Mouse (Mus musculus) urinary bladder, postnatal 10 days (tissue): ENCODE results near the gene Eef2k.
"Not testable (repeated sequence)": the region's sequence is repeated elsewhere in the genome, so short reads cannot be mapped to it uniquely, and the experiment has no call there.

Experiments used
- DNase-seq: peaks from one replicate; pipeline ENCODE4 v3.0.0; 2022; ENCODE audit warnings: low spot score

The Eef2k gene

DNA sequence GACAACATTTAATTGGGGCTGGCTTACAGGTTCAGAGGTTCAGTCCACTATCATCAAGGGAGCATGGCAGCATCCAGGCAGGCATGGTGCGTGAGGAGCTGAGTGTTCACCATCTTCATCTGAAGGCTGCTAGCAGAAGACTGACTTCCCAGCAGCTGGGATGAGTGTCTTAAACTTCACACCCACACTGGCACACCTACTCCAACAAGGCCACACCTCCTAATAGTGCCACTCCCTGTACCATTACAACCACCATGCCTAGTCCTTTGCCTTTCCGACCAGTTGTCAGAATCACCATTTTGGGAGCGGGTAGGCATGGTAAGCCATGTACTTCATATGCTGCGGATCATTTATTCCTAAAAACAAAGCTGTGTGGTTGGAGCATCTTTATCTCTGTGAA, 38.1 kb downstream of the Eef2k start:
- DNase-seq: no peak

GRCm38 (mm10) chr7:120881451-120881850, 38.8 kb downstream of the Eef2k start:
- DNase-seq: no peak

GRCm38 (mm10) chr7:120882674-120883073, 40.0 kb downstream of the Eef2k start:
- DNase-seq: no peak

DNA sequence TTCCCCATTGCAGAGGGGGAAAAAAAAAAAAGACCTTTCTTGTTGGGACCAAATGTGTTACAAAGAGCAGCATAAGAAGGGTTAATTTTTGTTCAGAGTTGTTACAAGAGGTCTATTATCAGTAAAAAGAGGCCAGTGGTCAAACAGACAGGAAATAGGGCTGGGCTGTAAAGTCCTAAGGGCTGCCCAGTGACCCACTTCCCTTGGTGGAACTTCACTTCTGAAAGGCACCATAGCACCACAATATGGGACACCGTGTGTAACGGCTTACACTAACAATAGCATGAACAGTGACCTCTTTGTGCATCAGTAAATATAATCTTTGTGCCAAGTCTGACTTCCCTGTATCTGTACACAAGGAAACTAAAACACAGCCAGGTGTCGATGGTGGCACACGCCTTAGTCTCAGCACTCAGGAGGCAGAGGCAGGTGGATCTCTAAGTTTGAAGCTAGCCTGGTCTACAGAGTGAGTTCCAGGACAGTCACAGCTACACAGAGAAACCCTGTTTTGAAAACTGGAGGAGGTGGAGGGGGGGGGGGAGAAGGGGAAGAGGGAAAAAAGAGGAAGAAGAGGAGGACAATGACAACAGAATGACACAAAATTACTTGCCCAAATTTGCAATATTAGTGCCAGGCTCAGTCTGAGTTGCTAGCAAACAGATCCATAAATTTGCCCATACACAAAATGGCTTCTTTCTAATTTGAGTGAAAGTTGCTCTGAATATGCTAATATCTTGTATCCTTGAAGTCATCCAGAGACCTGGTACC, 41.1 kb downstream of the Eef2k start:
- DNase-seq: no peak

GRCm38 (mm10) chr7:120884746-120885145, 42.1 kb downstream of the Eef2k start:
- DNase-seq: no peak

GRCm38 (mm10) chr7:120893123-120893522, 50.5 kb downstream of the Eef2k start:
- DNase-seq: no peak

- DNase-seq: no peak
Measured at GRCm38 (mm10) chr7:120897054-120897453, 54.4 kb downstream of the Eef2k start.

DNA sequence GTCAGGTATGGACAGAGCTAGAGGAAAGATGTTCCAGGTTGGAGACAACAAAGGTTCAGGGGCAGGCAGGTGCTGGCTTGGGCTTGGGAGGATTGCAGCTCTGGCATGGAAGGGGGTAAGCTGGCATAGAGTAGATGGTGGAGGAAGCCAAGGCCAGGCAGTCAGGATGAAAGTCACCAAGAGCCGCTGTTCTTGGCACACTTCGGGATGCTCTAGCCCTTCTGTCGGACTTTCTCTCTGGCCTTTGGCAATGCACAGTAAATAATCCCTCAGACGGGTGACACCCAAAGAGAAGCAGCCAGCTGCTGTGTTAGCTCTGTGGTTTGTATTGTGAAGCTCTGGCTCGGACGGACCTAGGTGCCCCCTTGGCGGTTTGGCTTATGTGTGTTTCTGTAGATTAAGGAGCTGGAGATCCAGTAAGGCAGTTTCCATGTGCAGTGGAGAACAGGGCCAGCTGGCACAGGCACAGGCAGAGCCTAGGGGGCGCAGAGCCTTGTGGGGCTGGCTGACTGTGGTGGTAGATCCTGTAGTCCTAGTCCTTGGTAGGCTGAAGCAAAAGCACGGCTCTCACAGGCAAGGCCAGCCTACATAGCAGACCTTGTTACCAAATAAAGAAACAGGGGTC, 55.2 kb downstream of the Eef2k start:
- no peak for DNase-seq

DNA sequence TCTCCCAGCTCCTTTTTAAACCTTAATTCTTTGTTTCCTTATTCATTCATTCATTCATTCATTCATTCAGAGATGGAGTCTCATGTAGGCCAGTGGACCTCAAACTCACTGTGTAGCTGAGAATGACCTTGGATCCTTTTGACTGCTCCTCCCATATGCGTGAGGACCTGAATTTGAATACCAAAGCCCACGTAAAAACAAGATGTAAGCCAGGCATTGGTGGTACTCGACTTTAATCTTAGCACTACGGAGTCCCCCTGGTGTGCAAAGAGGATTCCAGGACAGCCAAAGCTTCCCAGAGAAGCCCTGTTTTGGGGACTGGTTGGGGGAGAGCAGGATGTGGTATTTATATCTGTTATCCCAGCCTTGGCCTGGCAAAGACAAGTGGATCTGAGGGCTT, 57.6 kb downstream of the Eef2k start:
- no peak for DNase-seq

- DNase-seq: no peak
Measured at GRCm38 (mm10) chr7:120901701-120902100, 59.1 kb downstream of the Eef2k start.

GRCm38 (mm10) chr7:120902931-120903330, 60.3 kb downstream of the Eef2k start:
- no peak for DNase-seq

- DNase-seq: not testable (repeated sequence)
Measured at GRCm38 (mm10) chr7:120910172-120910571, 67.5 kb downstream of the Eef2k start.

- not testable (repeated sequence) for DNase-seq
Measured at GRCm38 (mm10) chr7:120911268-120911667, 68.6 kb downstream of the Eef2k start.

DNA sequence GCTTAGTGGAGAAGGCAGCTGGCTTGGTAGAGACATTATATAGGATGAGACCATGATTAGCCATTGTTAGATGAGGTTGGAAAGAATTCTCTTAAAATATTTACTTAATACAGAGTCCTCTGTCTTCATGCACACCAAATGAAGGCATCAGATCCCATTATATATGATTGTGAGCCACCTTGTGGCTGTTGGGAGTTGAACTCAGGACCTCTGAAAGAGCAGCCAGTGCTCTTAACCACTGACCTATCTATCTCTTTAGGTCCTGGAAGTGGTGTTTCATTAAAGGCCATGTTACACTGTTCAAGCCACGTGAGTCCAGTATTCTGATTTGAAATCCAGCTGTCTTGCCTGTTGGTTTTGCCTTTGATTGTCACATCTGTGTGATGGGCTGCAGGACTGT, 70.7 kb downstream of the Eef2k start:
- no peak for DNase-seq

GRCm38 (mm10) chr7:120916262-120916875, 73.7 kb downstream of the Eef2k start:
- DNase-seq: no peak

DNA sequence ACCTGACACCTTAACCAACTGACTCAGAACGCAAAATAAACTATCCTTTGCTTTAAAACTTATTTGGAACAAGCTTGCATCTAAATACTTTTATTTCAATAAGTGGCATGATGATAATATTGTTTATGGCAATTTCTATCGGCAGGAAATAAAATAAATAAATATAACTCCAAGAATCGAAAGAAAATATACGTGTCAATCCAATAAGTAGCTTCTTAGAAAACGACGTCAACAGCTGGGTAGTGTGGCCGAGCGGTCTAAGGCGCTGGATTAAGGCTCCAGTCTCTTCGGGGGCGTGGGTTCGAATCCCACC, 74.6 kb downstream of the Eef2k start:
- no peak for DNase-seq

- DNase-seq: peak; percentile 98
Measured at GRCm38 (mm10) chr7:120917592-120918461, 75.2 kb downstream of the Eef2k start, which contains the start of gene Polr3e. Polr3e (plus strand) TSS chr7:120917744.

GRCm38 (mm10) chr7:120918526-120918962, 75.9 kb downstream of the Eef2k start:
- no peak for DNase-seq

DNA sequence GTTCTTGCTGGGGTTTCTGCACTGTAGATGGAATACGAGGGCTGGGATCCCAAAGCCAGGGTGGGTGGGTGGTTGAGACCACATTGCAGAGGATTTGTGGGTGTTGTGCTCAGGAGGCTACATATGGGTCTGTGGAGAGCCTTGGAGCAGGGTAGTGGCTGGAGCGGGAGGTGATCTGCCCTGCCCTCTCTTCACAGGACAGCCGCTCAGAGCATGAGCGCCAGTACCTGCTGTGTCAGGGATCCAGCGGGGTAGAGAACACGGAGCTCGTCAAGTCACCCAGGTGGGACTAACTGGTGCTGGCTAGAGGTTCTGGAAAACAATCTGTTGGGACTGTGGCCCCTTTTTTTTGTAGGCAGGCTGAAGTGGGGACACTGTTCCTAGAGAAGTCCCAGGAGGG, 90.5 kb downstream of the Eef2k start:
- DNase-seq: no peak

GRCm38 (mm10) chr7:120933680-120934195, 91.1 kb downstream of the Eef2k start:
- DNase-seq: no peak

GRCm38 (mm10) chr7:120934716-120935115, 92.1 kb downstream of the Eef2k start:
- DNase-seq: no peak

DNA sequence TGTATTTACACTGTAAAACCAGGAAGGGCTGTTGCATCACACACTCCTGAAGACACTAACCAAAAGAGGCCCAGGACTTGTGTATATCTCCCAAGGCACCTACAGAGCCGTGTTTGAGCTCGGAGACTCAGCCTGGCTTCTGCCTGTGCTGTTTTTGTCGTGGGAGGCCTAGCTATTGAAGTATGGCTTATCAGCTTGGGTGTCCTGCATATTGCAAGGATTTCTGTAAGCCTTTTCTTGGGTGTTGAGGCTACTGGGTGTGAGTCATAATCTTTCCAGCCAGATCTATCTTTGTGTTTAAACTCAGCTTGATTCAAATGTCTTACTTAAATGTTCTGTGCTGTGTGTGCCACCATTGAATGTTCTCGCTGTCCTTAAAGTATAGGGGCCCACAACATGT, 93.9 kb downstream of the Eef2k start:
- no peak for DNase-seq
